Mouse (Mus musculus): ENCODE data around the gene Gimap9.

GRCm38 (mm10) chr6:48689320-48689719 lies 13.4 kb downstream of the Gimap9 start:
- no peak for TF ChIP-seq CTCF (IDR thresholded peaks at IDR 0.05; ENCODE audit: insufficient read depth, low read depth, low read length)
- TF ChIP-seq POLR2A (IDR thresholded peaks at IDR 0.05; ENCODE audit: insufficient read depth, low read depth, low read length), result no peak
